Mouse (Mus musculus) spleen, postnatal 36 days (tissue): Measurements from ENCODE around the gene Mybbp1a.
"Not testable (repeated sequence)": the region's sequence is repeated elsewhere in the genome, so short reads cannot be mapped to it uniquely, and the experiment has no call there.

Experiments used
- DNase-seq, 2 experiments: peaks; one replicate each; pipeline ENCODE4 v3.0.0; 2022; ENCODE audit warnings: low spot score in 2 of 2, mixed read lengths in 1 of 2

The Mybbp1a gene

GRCm38 (mm10) chr11:72413016-72413415, 28.1 kb upstream of the Mybbp1a start:
- DNase-seq: no peak

- no peak for DNase-seq
Measured at GRCm38 (mm10) chr11:72413601-72414190, 27.5 kb upstream of the Mybbp1a start.

- DNase-seq: no peak
Measured at GRCm38 (mm10) chr11:72415155-72415554, 26.0 kb upstream of the Mybbp1a start.

GRCm38 (mm10) chr11:72416666-72417065, 24.5 kb upstream of the Mybbp1a start:
- DNase-seq: no peak

GRCm38 (mm10) chr11:72417376-72417775, 23.8 kb upstream of the Mybbp1a start:
- DNase-seq: no peak

- no peak for DNase-seq
Measured at GRCm38 (mm10) chr11:72418227-72418626, 22.9 kb upstream of the Mybbp1a start.

GRCm38 (mm10) chr11:72419006-72419405, 22.1 kb upstream of the Mybbp1a start:
- DNase-seq: no peak

- DNase-seq: no peak
Measured at GRCm38 (mm10) chr11:72420460-72421122, 20.6 kb upstream of the Mybbp1a start.

GRCm38 (mm10) chr11:72421518-72422278, 19.5 kb upstream of the Mybbp1a start:
- DNase-seq: no peak

GRCm38 (mm10) chr11:72423686-72424085, 17.5 kb upstream of the Mybbp1a start:
- no peak for DNase-seq

- DNase-seq: no peak
Measured at GRCm38 (mm10) chr11:72425201-72425600, 16.0 kb upstream of the Mybbp1a start.

GRCm38 (mm10) chr11:72426884-72427283, 14.3 kb upstream of the Mybbp1a start:
- no peak for DNase-seq

GRCm38 (mm10) chr11:72428694-72429093, 12.5 kb upstream of the Mybbp1a start:
- peak; percentile 76 to 83 for DNase-seq

- peak; percentile 80 to 83 for DNase-seq
Measured at GRCm38 (mm10) chr11:72429288-72429690, 11.9 kb upstream of the Mybbp1a start.

- DNase-seq: not testable (repeated sequence)
Measured at GRCm38 (mm10) chr11:72430311-72431068, 10.7 kb upstream of the Mybbp1a start.

- no peak for DNase-seq
Measured at GRCm38 (mm10) chr11:72434963-72435693, 6.0 kb upstream of the Mybbp1a start, which contains the start of gene Ggt6. Gene Ggt6 (plus strand): TSS chr11:72435526.

- no peak for DNase-seq
Measured at GRCm38 (mm10) chr11:72435694-72436045, 5.5 kb upstream of the Mybbp1a start.

- no peak for DNase-seq
Measured at GRCm38 (mm10) chr11:72436271-72436670, 4.9 kb upstream of the Mybbp1a start.

- DNase-seq: no peak
Measured at GRCm38 (mm10) chr11:72436756-72437650, 4.2 kb upstream of the Mybbp1a start.

GRCm38 (mm10) chr11:72438411-72438810, 2.7 kb upstream of the Mybbp1a start:
- DNase-seq: no peak
